In the genomic region with DNA sequence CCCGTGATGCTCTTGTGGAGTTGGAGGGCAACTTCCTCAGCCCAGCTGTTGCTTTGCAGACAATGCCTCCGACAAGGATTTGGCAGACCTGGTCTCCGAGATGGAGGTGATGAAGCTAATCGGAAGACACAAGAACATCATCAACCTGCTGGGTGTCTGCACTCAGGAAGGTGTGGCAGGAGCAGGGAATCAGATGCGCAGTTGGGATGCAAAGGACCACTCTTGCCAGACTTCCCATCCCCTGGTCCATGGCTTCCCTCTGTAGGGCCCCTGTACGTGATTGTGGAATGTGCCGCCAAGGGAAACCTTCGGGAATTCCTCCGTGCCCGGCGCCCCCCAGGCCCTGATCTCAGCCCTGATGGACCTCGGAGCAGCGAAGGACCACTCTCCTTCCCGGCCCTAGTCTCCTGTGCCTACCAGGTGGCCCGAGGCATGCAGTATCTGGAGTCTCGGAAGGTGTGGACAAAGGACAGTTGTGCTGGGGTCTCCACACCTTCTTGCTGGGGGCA, we compare ENCODE assay signal across 28 mouse cellular contexts. TPM values are rescaled to one million over a fixed set of nuclear protein-coding genes. Genes with fewer than 3 reads are reported as not detected.
DNase-seq lines count a peak whose midpoint lies in the region; ATAC-seq and TF ChIP-seq lines count a peak whose summit lies in the region.
"Had no signal": no experiment of that assay in that cellular context is flagged by ENCODE, and none has a peak within 500 bp of the region (broad histone marks: within the 10 kb centered on the region; RNA-seq: fewer than 3 reads in every experiment).

No protein-coding gene starts in this region.

- no peaks in the 10 kb centered on the region for H3K4me1 ChIP-seq in heart, embryonic 11.5 days (ENCODE audit: control insufficient read depth, insufficient read depth, low read length)
- H3K4me1 ChIP-seq in E14TG2a.4 (replicated peaks; ENCODE audit: low read depth, low read length) = peaks cover 51% of the 10 kb centered on the region
- peaks cover 0 to 22% of the 10 kb centered on the region in 2 experiments; a peak in 1 of 4 replicates for H3K4me1 ChIP-seq in ES-E14 (ENCODE audit: control insufficient read depth in 2 of 2, insufficient read depth in 2 of 2, low read length in 2 of 2, poor library complexity in 1 of 2)

- H3K4me3 ChIP-seq in heart, embryonic 11.5 days (ENCODE audit: low read depth, low read length) = no peak overlapping the region
- H3K4me3 ChIP-seq in E14TG2a.4 (replicated peaks; ENCODE audit: low read length) (peak overlapping the region; percentile 68), ES-E14 (ENCODE audit: insufficient read depth in 1 of 2, low read depth in 1 of 2, low read length in 2 of 2, poor library complexity in 1 of 2, severe bottlenecking in 1 of 2) (peak overlapping the region; percentile 1 to 9; a peak in 1 of 4 replicates)

- H3K36me3 ChIP-seq in heart, embryonic 11.5 days (ENCODE audit: control insufficient read depth, insufficient read depth, low read length) = no peaks in the 10 kb centered on the region; the same call in 1 of the 2 replicates
- H3K36me3 ChIP-seq in E14TG2a.4 (ENCODE audit: insufficient read depth, low read length) = no peaks in the 10 kb centered on the region
- H3K36me3 ChIP-seq in ES-E14 (ENCODE audit: control insufficient read depth, insufficient read depth, low read length, poor library complexity, severe bottlenecking) = no peaks in the 10 kb centered on the region
- H3K36me3 ChIP-seq: G1E had no signal

- 84% methylated on average over 16 of the region's 16 CpGs for WGBS in heart, embryonic 11.5 days (ENCODE audit: insufficient replicate concordance)

- in situ Hi-C loops in ES-E14 (cut with MboI; ENCODE audit: low sequenced_read_pairs in 2 of 2, unreplicated experiment in 2 of 2) = no loop called here

- no peak for ATAC-seq in heart, embryonic 11.5 days (replicated peaks; ENCODE audit: insufficient number of reproducible peaks, low FRiP score, low TSS enrichment)
- ATAC-seq: activated CD4-positive, CD25-positive, alpha-beta regulatory T cell, adult 4 months; CD4-positive, CD25-positive, alpha-beta regulatory T cell, adult 4 months; Patski had no signal

- DNase-seq in heart, adult 11 months = peak; percentile 86
- no peak for DNase-seq in ES-E14 (ENCODE audit: low read depth, low spot score)
- DNase-seq in layer of hippocampus, postnatal 14 days (ENCODE audit: low spot score in 2 of 2) = no peak
- DNase-seq in spleen, postnatal 10 days (ENCODE audit: low spot score in 2 of 2) = no peak
- DNase-seq: adrenal gland, adult 2 months; adrenal gland, adult 8-10 months; adrenal gland, postnatal 10 days; adrenal gland, postnatal 14 days; adrenal gland, postnatal 25 days; adrenal gland, postnatal 36 days; B cell, adult 2 months; cerebellum, adult 11 months; cerebellum, adult 11-12 months; cerebellum, adult 18-20 months; cerebellum, adult 2 months; cerebellum, adult 8-10 months had no signal

- no peak for TF ChIP-seq CTCF in E14TG2a.4 (conservative IDR thresholded peaks at IDR 0.05; ENCODE audit: low read length)

- H3K4me2 ChIP-seq in heart, embryonic 11.5 days = no peak overlapping the region

- no peaks in the 10 kb centered on the region for H3K27me3 ChIP-seq in heart, embryonic 11.5 days (ENCODE audit: control insufficient read depth, insufficient read depth, low read length)
- H3K27me3 ChIP-seq in E14TG2a.4 (ENCODE audit: insufficient read depth, low read length) = peaks cover 9% of the 10 kb centered on the region
- H3K27me3 ChIP-seq: CH12.LX, Patski had no signal

- no peak overlapping the region for H3K9ac ChIP-seq in heart, embryonic 11.5 days (ENCODE audit: low read depth, low read length)
- H3K9ac ChIP-seq in ES-E14 (ENCODE audit: insufficient read depth, low read depth, low read length, poor library complexity, severe bottlenecking) = peak overlapping the region; percentile 13; the same call in 1 of the 2 replicates

- H3K9me3 ChIP-seq in heart, embryonic 11.5 days (replicated peaks; ENCODE audit: control insufficient read depth, low read length) = no peaks in the 10 kb centered on the region
- H3K9me3 ChIP-seq in E14TG2a.4 (ENCODE audit: low read length) (peaks cover 4% of the 10 kb centered on the region), ES-E14 (ENCODE audit: control insufficient read depth, insufficient read depth, low read depth, low read length) (no peaks in the 10 kb centered on the region)
- H3K9me3 ChIP-seq: G1E had no signal

- no peak overlapping the region for H3K27ac ChIP-seq in heart, embryonic 11.5 days (ENCODE audit: low read depth, low read length)
- H3K27ac ChIP-seq in ES-E14 (ENCODE audit: insufficient read depth, low read depth, low read length, poor library complexity, severe bottlenecking) = no peak overlapping the region

TF ChIP-seq in ES-E14, 5 proteins besides CTCF, POLR2A, EP300 and RAD21:
- no peak for TF ChIP-seq ZC3H11A (IDR thresholded peaks at IDR 0.05; ENCODE audit: borderline replicate concordance, low read depth, low read length)
- TF ChIP-seq CHD2 (IDR thresholded peaks at IDR 0.05; ENCODE audit: low read depth, low read length) = no peak
- no peak for TF ChIP-seq MAFK (IDR thresholded peaks at IDR 0.05; ENCODE audit: insufficient read depth, low read depth, low read length)
- no peak for TF ChIP-seq HCFC1 (IDR thresholded peaks at IDR 0.05; ENCODE audit: borderline replicate concordance, insufficient read depth, low read length)
- no peak for TF ChIP-seq ZNF384 (IDR thresholded peaks at IDR 0.05; ENCODE audit: low read depth, low read length)
TF ChIP-seq in ES-E14: peak in this region for 0.

RNA-seq across cellular contexts. Expression of a gene that starts 13.4 kb away (rescaled TPM):
- 0.56 and 0.64 TPM in 2 replicates for polyA plus RNA-seq in heart, embryonic 11.5 days (2014; fragmentation: Nextera tagmentation; extraction: Ambion mirVana)
- total RNA-seq in ES-E14 (2012; rRNA removed) = 1.8 and 2.4 TPM in 2 replicates
- under 1 TPM; 0.18 to 0.45 TPM for total RNA-seq in layer of hippocampus, postnatal 14 days (2021)
- total RNA-seq: CH12.LX, MEL had no signal
- polyA plus RNA-seq: activated CD4-positive, CD25-positive, alpha-beta regulatory T cell, adult 4 months; CD4-positive, CD25-positive, alpha-beta regulatory T cell, adult 4 months; G1E had no signal

RNA-seq across cellular contexts. Expression of a gene that starts 32.5 kb away (rescaled TPM):
- not detected in 2 replicates for polyA plus RNA-seq in heart, embryonic 11.5 days (2014; fragmentation: Nextera tagmentation; extraction: Ambion mirVana)
- total RNA-seq in ES-E14 (2012; rRNA removed) = not detected in 2 replicates
- not detected for total RNA-seq in layer of hippocampus, postnatal 14 days (2021)
- total RNA-seq: adrenal gland, adult 18-20 months; adrenal gland, adult 2 months; adrenal gland, adult 8-10 months; adrenal gland, postnatal 10 days; adrenal gland, postnatal 14 days; adrenal gland, postnatal 25 days; adrenal gland, postnatal 36 days; adrenal gland, postnatal 4 days; CH12.LX; G1E; MEL had no signal
- polyA plus RNA-seq: activated CD4-positive, CD25-positive, alpha-beta regulatory T cell, adult 4 months; adrenal gland, adult 2 months; brain, embryonic 14.5 days; C2C12; CD4-positive, CD25-positive, alpha-beta regulatory T cell, adult 4 months; cerebellum, adult 2 months; G1E; Patski had no signal

RNA-seq across cellular contexts. Expression of a gene that starts 43.7 kb away (rescaled TPM):
- polyA plus RNA-seq in heart, embryonic 11.5 days (2014; fragmentation: Nextera tagmentation; extraction: Ambion mirVana) = 41.8 and 72.1 TPM in 2 replicates
- 120 and 135 TPM in 2 replicates for total RNA-seq in ES-E14 (2012; rRNA removed)
- total RNA-seq in layer of hippocampus, postnatal 14 days (2021) = 100 to 1,000 TPM; 143 to 145 TPM
